Mouse (Mus musculus) R1 (cell line): ENCODE measurements at regions not wholly inside any gene's neighbourhood (a gene's known extent, or its start where the extent isn't known, plus 50 kb on each side); places are given as distances from the start of the nearest gene placed in this dataset.

Source experiments
- DNase-seq: peaks from one replicate; pipeline ENCODE4 v3.0.0-alpha.2; 2018; ENCODE audit warnings: low read depth, low spot score

GRCm38 (mm10) chr16:76591956-76592768, 218.5 kb upstream of the Nrip1 start:
- DNase-seq = no peak

GRCm38 (mm10) chr16:76589791-76590190, 216.2 kb upstream of the Nrip1 start:
- DNase-seq = no peak

- no peak for DNase-seq
Measured at GRCm38 (mm10) chr16:76577206-76577605, 203.6 kb upstream of the Nrip1 start.

GRCm38 (mm10) chr16:76575281-76575680, 201.7 kb upstream of the Nrip1 start:
- no peak for DNase-seq

- no peak for DNase-seq
Measured at GRCm38 (mm10) chr16:76566220-76566619, 192.6 kb upstream of the Nrip1 start.

- DNase-seq = no peak
Measured at GRCm38 (mm10) chr16:76554846-76555245, 181.2 kb upstream of the Nrip1 start.

- no peak for DNase-seq
Measured at GRCm38 (mm10) chr16:76549628-76550027, 176.0 kb upstream of the Nrip1 start.

GRCm38 (mm10) chr16:76547087-76547486, 173.5 kb upstream of the Nrip1 start:
- no peak for DNase-seq

- DNase-seq = no peak
Measured at GRCm38 (mm10) chr16:76546632-76547031, 173.0 kb upstream of the Nrip1 start.

- no peak for DNase-seq
Measured at GRCm38 (mm10) chr16:76545942-76546341, 172.3 kb upstream of the Nrip1 start.

- DNase-seq = no peak
Measured at GRCm38 (mm10) chr16:76544972-76545371, 171.3 kb upstream of the Nrip1 start.

- no peak for DNase-seq
Measured at GRCm38 (mm10) chr16:76540964-76541363, 167.3 kb upstream of the Nrip1 start.

- DNase-seq = no peak
Measured at GRCm38 (mm10) chr16:76540328-76540923, 166.8 kb upstream of the Nrip1 start.

GRCm38 (mm10) chr16:76539669-76540068, 166.0 kb upstream of the Nrip1 start:
- peak; percentile 90 for DNase-seq

GRCm38 (mm10) chr16:76537871-76538270, 164.2 kb upstream of the Nrip1 start:
- no peak for DNase-seq

GRCm38 (mm10) chr16:76532928-76533217, 159.2 kb upstream of the Nrip1 start:
- no peak for DNase-seq

GRCm38 (mm10) chr16:76532142-76532927, 158.7 kb upstream of the Nrip1 start:
- peak; percentile 45 for DNase-seq

GRCm38 (mm10) chr16:76530886-76531285, 157.3 kb upstream of the Nrip1 start:
- DNase-seq = no peak

- DNase-seq = no peak
Measured at GRCm38 (mm10) chr16:76529613-76530012, 156.0 kb upstream of the Nrip1 start.

GRCm38 (mm10) chr16:76527106-76527949, 153.7 kb upstream of the Nrip1 start:
- no peak for DNase-seq

GRCm38 (mm10) chr16:76525563-76525962, 151.9 kb upstream of the Nrip1 start:
- no peak for DNase-seq

GRCm38 (mm10) chr16:76524921-76525320, 151.3 kb upstream of the Nrip1 start:
- DNase-seq = no peak
